Mouse (Mus musculus): ENCODE measurements at regions not wholly inside any gene's neighbourhood (a gene's known extent, or its start where the extent isn't known, plus 50 kb on each side); places are given as distances from the start of the nearest gene placed in this dataset.

GRCm38 (mm10) chr8:15468540-15469476 is 422.9 kb upstream of the BB014433 start:
- no peaks in the 10 kb centered on the region for H3K4me1 ChIP-seq
- no peak overlapping the region for H3K4me3 ChIP-seq
- H3K9me3 ChIP-seq = no peaks in the 10 kb centered on the region
- H3K9ac ChIP-seq = no peak overlapping the region
- no peaks in the 10 kb centered on the region for H3K36me3 ChIP-seq
- H3K27ac ChIP-seq = no peak overlapping the region
- H3K27me3 ChIP-seq = no peaks in the 10 kb centered on the region
- 84% methylated on average over 10 of the region's 10 CpGs for WGBS
- no peak overlapping the region for H3K4me2 ChIP-seq (replicated peaks)
- no peak for ATAC-seq (ENCODE audit: insufficient number of reproducible peaks, insufficient read depth, low FRiP score, low TSS enrichment)

GRCm38 (mm10) chr8:15438546-15438945 is 392.7 kb upstream of the BB014433 start:
- no peak overlapping the region for H3K27ac ChIP-seq
- H3K9ac ChIP-seq = no peak overlapping the region
- no peaks in the 10 kb centered on the region for H3K9me3 ChIP-seq
- H3K36me3 ChIP-seq = no peaks in the 10 kb centered on the region
- H3K4me1 ChIP-seq = no peaks in the 10 kb centered on the region
- WGBS = 48% methylated on average over 5 of the region's 5 CpGs
- H3K4me2 ChIP-seq (replicated peaks) = no peak overlapping the region
- H3K27me3 ChIP-seq = no peaks in the 10 kb centered on the region
- no peak overlapping the region for H3K4me3 ChIP-seq
- ATAC-seq (ENCODE audit: insufficient number of reproducible peaks, insufficient read depth, low FRiP score, low TSS enrichment) = no peak

GRCm38 (mm10) chr8:15394722-15395115 is 348.8 kb upstream of the BB014433 start:
- Histone ChIP-seq H3K27ac (no peak overlapping the region), H3K9ac (no peak overlapping the region), H3K36me3 (no peaks in the 10 kb centered on the region), H3K4me1 (no peaks in the 10 kb centered on the region), H3K27me3 (no peaks in the 10 kb centered on the region), H3K4me3 (no peak overlapping the region), H3K9me3 (no peaks in the 10 kb centered on the region), H3K4me2 (replicated peaks) (no peak overlapping the region)
- no peak for ATAC-seq (ENCODE audit: insufficient number of reproducible peaks, insufficient read depth, low FRiP score, low TSS enrichment)
- 37% methylated on average over 4 of the region's 4 CpGs for WGBS

GRCm38 (mm10) chr8:15393936-15394721 is 348.3 kb upstream of the BB014433 start:
- Histone ChIP-seq H3K27ac (no peak overlapping the region), H3K4me2 (replicated peaks) (no peak overlapping the region), H3K9ac (no peak overlapping the region), H3K4me3 (no peak overlapping the region), H3K4me1 (no peaks in the 10 kb centered on the region), H3K9me3 (no peaks in the 10 kb centered on the region), H3K36me3 (no peaks in the 10 kb centered on the region), H3K27me3 (no peaks in the 10 kb centered on the region)
- 72% methylated on average over 5 of the region's 5 CpGs for WGBS
- no peak for ATAC-seq (ENCODE audit: insufficient number of reproducible peaks, insufficient read depth, low FRiP score, low TSS enrichment)

- H3K4me3 ChIP-seq = no peak overlapping the region
- no peak overlapping the region for H3K9ac ChIP-seq
- no peak overlapping the region for H3K27ac ChIP-seq
- H3K27me3 ChIP-seq = no peaks in the 10 kb centered on the region
- no peaks in the 10 kb centered on the region for H3K4me1 ChIP-seq
- no peaks in the 10 kb centered on the region for H3K36me3 ChIP-seq
- H3K4me2 ChIP-seq (replicated peaks) = no peak overlapping the region
- WGBS = 51% methylated on average over 4 of the region's 4 CpGs
- H3K9me3 ChIP-seq = no peaks in the 10 kb centered on the region
- no peak for ATAC-seq (ENCODE audit: insufficient number of reproducible peaks, insufficient read depth, low FRiP score, low TSS enrichment)
Measured at GRCm38 (mm10) chr8:15392056-15392455, 346.2 kb upstream of the BB014433 start.

- no peak for ATAC-seq (ENCODE audit: insufficient number of reproducible peaks, insufficient read depth, low FRiP score, low TSS enrichment)
- no peaks in the 10 kb centered on the region for H3K27me3 ChIP-seq
- WGBS = 83% methylated on average over 5 of the region's 5 CpGs
- no peaks in the 10 kb centered on the region for H3K9me3 ChIP-seq
- no peaks in the 10 kb centered on the region for H3K36me3 ChIP-seq
- H3K4me1 ChIP-seq = no peaks in the 10 kb centered on the region
- H3K27ac ChIP-seq = no peak overlapping the region
- H3K9ac ChIP-seq = no peak overlapping the region
- H3K4me2 ChIP-seq (replicated peaks) = no peak overlapping the region
- H3K4me3 ChIP-seq = no peak overlapping the region
Measured at GRCm38 (mm10) chr8:15388791-15389190, 342.9 kb upstream of the BB014433 start.

GRCm38 (mm10) chr8:15367063-15367462 is 321.2 kb upstream of the BB014433 start:
- no peak overlapping the region for H3K9ac ChIP-seq
- no peak for ATAC-seq (ENCODE audit: insufficient number of reproducible peaks, insufficient read depth, low FRiP score, low TSS enrichment)
- WGBS = 90% methylated on average over 2 of the region's 2 CpGs
- H3K4me3 ChIP-seq = no peak overlapping the region
- no peaks in the 10 kb centered on the region for H3K9me3 ChIP-seq
- no peaks in the 10 kb centered on the region for H3K27me3 ChIP-seq
- no peaks in the 10 kb centered on the region for H3K36me3 ChIP-seq
- H3K4me2 ChIP-seq (replicated peaks) = no peak overlapping the region
- H3K27ac ChIP-seq = no peak overlapping the region
- H3K4me1 ChIP-seq = no peaks in the 10 kb centered on the region

- Histone ChIP-seq H3K9me3 (no peaks in the 10 kb centered on the region), H3K4me2 (replicated peaks) (no peak overlapping the region), H3K9ac (no peak overlapping the region), H3K4me3 (no peak overlapping the region), H3K27me3 (no peaks in the 10 kb centered on the region), H3K27ac (no peak overlapping the region), H3K36me3 (no peaks in the 10 kb centered on the region), H3K4me1 (no peaks in the 10 kb centered on the region)
- ATAC-seq (ENCODE audit: insufficient number of reproducible peaks, insufficient read depth, low FRiP score, low TSS enrichment) = no peak
- WGBS = 83% methylated on average over 1 of the region's 1 CpGs
Measured at GRCm38 (mm10) chr8:15364546-15364945, 318.7 kb upstream of the BB014433 start.

- H3K36me3 ChIP-seq = no peaks in the 10 kb centered on the region
- H3K27me3 ChIP-seq = no peaks in the 10 kb centered on the region
- H3K4me2 ChIP-seq (replicated peaks) = no peak overlapping the region
- H3K4me3 ChIP-seq = no peak overlapping the region
- H3K9ac ChIP-seq = no peak overlapping the region
- 88% methylated on average over 5 of the region's 5 CpGs for WGBS
- no peak for ATAC-seq (ENCODE audit: insufficient number of reproducible peaks, insufficient read depth, low FRiP score, low TSS enrichment)
- no peaks in the 10 kb centered on the region for H3K9me3 ChIP-seq
- H3K27ac ChIP-seq = no peak overlapping the region
- no peaks in the 10 kb centered on the region for H3K4me1 ChIP-seq
Measured at GRCm38 (mm10) chr8:15344151-15344550, 298.3 kb upstream of the BB014433 start.

- no peaks in the 10 kb centered on the region for H3K27me3 ChIP-seq
Measured at GRCm38 (mm10) chr8:15343616-15344015, 297.7 kb upstream of the BB014433 start.

GRCm38 (mm10) chr8:15334532-15334931 is 288.7 kb upstream of the BB014433 start:
- H3K9me3 ChIP-seq = no peaks in the 10 kb centered on the region
- 82% methylated on average over 4 of the region's 4 CpGs for WGBS
- no peak overlapping the region for H3K4me3 ChIP-seq
- H3K27ac ChIP-seq = no peak overlapping the region
- H3K9ac ChIP-seq = no peak overlapping the region
- ATAC-seq (ENCODE audit: insufficient number of reproducible peaks, insufficient read depth, low FRiP score, low TSS enrichment) = no peak
- no peaks in the 10 kb centered on the region for H3K36me3 ChIP-seq
- no peaks in the 10 kb centered on the region for H3K27me3 ChIP-seq
- no peaks in the 10 kb centered on the region for H3K4me1 ChIP-seq
- no peak overlapping the region for H3K4me2 ChIP-seq (replicated peaks)

More at GRCm38 (mm10) chr8:15343616-15344015, 297.7 kb upstream of the BB014433 start:
- WGBS = 86% methylated on average over 1 of the region's 1 CpGs
- ATAC-seq (ENCODE audit: insufficient number of reproducible peaks, insufficient read depth, low FRiP score, low TSS enrichment) = no peak
- Histone ChIP-seq H3K27ac (no peak overlapping the region), H3K9me3 (no peaks in the 10 kb centered on the region), H3K4me1 (no peaks in the 10 kb centered on the region), H3K4me2 (replicated peaks) (no peak overlapping the region), H3K9ac (no peak overlapping the region), H3K36me3 (no peaks in the 10 kb centered on the region), H3K4me3 (no peak overlapping the region)

- ATAC-seq (ENCODE audit: insufficient number of reproducible peaks, insufficient read depth, low FRiP score, low TSS enrichment) = no peak
- H3K9ac ChIP-seq = no peak overlapping the region
- no peaks in the 10 kb centered on the region for H3K36me3 ChIP-seq
- H3K27me3 ChIP-seq = no peaks in the 10 kb centered on the region
- WGBS = 52% methylated on average over 5 of the region's 5 CpGs
- no peak overlapping the region for H3K27ac ChIP-seq
- no peaks in the 10 kb centered on the region for H3K9me3 ChIP-seq
- no peaks in the 10 kb centered on the region for H3K4me1 ChIP-seq
- no peak overlapping the region for H3K4me3 ChIP-seq
- H3K4me2 ChIP-seq (replicated peaks) = no peak overlapping the region
Measured at GRCm38 (mm10) chr8:15327312-15327711, 281.4 kb upstream of the BB014433 start.
